Mouse (Mus musculus) left cerebral cortex, adult 8-10 months (tissue): ENCODE data around the gene Meltf. TPM values are rescaled to one million over a fixed set of nuclear protein-coding genes. Genes with fewer than 3 reads are reported as not detected.
"Not testable (repeated sequence)": the region's sequence is repeated elsewhere in the genome, so short reads cannot be mapped to it uniquely, and the experiment has no call there.

Experiments
- DNase-seq, 2 experiments: peaks; one replicate each; pipeline ENCODE4 v3.0.0; 2022; ENCODE audit warnings: low spot score in 2 of 2
- total RNA-seq, 4 experiments: library from RNA; stranded (reverse); gene quantifications; 2 replicates each; pipeline ENCODE4 v1.2.4; 2022

The Meltf gene
- total RNA-seq, 4 experiments from 2014 or later, result 0.59 to 0.72 (median 0.64) TPM

DNA sequence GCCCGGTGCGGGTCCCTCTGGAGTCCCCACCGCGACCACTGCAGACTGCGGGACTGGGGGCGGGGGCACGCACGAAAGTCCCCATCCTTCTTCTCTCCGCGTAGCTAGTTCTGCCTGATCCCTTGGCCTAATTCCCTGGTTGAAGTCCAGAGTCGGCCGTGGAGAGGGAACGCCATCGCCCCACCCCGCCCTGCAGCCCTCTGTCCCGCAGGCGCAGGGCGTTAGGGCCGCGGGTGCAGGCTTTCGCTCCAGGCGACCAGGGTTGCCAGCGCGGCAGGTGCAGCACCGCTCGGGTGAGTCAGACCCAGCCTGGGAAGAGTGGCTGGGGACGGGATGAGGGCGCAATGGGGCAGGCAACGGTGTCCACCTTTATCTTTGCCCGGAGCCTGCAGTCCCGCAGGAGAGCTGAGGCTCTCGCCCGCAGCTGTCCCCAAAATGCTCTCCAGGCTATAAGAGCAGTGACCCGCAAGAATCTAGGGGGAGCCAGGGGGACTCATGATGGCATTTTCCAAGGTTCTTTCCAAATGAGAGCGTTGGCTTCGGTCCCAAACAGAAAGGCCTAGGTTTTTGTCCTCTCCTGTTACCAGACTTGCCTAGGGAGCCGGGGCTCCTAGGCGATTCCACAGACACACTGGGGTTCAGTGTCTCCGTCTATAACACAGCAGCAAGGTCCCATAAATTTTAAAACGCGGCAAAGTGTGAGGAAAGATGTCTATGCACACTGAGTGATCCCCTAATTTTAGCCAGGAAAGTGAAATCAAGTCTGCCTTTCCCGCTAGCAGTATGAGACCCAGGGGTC is 55.3 kb downstream of the Meltf start, which contains the start of gene Pigz:
Pigz (plus strand) TSS at position 101 of the 799 bp plus-strand sequence.
- peak; percentile 53 to 63 for DNase-seq

DNA sequence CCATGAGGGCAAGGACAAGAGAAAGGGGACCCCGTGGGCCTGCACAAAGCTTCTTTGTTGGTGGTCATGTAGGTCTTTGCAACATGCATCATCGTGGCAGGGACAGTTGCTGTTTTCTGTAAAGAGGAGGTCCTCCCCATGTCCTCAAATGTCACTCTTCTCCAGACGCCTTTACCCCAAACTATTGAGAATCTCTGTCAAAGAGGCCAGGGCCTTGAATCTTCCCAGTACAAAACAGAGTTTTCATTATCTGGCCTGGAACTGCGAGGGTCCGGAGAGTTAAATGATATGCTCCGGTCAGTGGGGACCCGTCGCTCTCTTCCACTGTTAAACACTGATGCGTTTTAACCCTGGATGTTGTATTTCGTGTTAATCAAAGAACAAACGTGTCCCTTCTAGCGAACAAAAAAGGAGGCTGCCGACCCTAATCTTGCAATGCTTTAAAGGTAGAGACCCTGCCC is 56.0 kb downstream of the Meltf start:
- no peak for DNase-seq

DNA sequence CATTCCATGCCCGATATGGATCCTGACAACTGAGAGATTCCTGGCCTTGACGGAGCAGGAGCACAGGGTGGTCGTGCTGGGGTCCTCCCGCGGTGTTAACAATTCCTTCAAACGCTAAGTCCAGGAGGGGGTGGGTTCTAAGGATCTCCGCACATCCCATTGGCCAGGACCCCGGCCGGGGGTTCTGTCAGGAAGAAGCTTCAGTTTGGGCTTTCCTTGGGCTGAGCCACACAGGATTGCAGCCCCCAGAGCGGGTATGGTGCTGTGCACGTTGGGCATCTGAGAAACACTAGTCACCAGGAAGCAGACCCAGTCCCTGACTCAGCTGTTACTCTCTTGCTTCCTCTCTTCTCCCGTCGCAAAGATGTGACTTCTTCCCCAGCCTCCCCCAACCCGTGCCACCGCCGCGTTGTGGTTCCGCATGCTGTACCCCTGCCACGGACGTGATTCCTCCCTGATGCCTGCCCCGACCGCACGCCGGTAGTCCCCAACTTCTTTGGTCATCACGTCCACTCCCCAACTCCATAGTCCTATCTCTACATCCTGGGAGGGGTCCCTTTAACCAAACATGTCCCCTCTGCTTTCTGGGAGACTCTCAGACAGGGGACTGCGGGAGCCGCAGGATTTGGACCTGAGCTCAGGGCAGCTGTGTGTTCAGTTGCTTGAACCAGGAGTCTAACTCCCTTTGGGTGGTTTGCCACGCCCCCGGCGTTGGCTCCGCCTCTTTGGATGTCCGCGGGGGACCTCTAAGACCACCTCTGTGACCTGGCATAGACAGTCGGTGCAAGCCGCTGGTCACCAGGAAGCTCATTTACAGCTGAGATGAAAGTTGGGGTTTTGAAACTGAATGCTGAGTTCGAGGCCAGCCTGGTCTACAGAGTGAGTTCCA is 56.7 kb downstream of the Meltf start:
- peak in 1 of 2 experiments; percentile 44 for DNase-seq

DNA sequence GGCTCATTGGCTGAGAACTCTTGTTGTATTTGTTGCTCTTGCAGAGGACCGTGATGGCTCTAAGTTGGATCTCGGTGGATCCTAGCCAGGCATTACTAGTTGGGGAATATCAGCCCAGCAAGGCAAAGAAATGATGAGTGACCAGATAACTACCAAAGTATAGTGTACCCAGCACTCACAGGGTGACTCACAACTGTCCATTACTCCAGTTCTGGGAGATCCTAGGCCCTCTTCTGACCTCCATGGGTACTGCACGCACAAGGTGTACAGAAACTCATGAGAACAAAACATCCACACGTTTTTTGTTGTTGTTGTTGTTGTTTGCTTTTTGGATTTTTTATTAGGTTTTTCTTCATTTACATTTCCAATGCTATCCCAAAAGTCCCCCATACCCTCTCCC is 58.0 kb downstream of the Meltf start:
- no peak for DNase-seq

DNA sequence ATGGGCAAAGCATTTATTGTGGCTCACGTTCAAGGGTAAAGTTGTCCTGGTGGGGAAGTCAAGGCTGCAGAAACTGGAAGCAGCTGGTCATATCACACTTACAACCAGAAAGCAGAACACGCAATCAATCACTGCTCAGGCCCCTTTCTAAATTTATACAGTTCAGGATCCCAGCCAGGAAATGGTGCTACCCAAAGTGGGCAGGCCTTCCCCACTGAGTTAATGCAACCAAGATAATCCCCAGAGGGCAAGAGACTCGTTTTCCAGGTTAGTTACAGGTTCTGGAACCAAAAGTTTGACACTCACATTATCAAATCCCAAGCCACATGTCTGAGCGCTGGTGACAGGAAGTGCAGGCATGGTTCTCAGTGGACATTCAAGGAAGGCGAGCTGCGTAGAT is 60.2 kb downstream of the Meltf start:
- no peak for DNase-seq

DNA sequence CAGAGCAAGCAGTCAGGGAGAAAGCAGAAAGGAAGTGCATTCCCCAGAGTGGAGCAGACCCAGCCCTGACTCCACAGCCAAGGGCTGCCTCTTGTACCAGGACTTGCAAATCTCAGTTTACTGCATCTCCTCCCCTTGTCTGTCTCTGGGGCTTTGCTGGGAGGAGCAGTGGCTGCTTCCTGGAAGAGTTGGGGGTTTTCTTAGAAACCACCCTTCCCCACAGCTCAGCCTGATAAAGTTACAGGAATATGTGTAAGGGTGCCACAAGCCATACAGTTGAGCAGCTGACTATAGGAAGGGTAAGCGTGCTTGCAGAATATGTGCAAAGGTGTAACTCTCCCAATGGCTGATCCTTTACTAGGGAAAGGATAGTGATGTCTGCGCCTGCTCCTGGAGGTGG is 62.0 kb downstream of the Meltf start:
- DNase-seq, result no peak

DNA sequence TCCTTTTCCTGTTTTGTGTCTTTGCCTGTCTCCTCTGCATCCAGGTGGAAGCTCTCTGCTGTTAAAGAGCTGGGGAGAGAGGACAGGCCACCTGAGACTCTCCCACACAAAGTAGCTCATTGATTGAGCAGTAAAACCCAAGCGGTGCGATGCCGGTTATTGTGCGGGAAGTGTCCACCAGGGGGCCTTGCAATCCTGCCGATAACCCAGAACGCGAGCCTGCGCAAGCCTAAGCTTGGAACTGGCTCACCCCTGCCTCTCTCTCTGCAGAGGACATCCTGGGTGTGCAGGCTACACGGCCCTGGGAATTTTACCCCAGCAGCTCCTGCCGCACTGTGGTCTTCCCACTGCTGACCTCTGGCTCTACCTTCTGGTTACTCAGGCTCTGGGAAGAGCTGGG is 65.4 kb downstream of the Meltf start:
- peak; percentile 67 to 68 for DNase-seq

DNA sequence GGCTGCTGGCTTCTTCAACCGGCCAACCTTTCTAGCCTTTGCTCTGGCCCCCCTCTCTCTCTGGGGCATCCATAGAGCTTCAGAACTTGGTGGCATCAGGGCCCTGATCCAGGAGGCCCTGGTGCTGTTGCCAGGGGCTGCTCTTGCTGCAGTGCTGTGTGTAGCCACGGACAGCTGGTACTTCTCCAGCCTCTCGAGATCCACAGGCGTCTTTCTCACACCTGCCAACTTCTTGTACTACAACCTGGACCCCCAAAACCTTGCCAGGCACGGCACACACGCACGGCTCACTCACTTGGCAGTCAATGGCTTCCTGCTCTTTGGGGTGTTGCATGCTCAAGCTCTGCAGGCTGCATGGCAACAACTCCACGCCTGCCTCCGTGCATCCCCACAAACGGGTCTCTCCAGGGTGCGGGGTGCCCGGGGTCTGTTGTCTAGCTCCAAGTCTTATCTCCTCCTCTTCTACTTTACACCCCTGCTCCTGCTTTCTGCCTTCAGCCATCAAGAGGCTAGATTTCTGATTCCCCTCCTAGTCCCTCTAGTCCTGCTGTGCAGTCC is 66.2 kb downstream of the Meltf start:
- DNase-seq, result no peak

DNA sequence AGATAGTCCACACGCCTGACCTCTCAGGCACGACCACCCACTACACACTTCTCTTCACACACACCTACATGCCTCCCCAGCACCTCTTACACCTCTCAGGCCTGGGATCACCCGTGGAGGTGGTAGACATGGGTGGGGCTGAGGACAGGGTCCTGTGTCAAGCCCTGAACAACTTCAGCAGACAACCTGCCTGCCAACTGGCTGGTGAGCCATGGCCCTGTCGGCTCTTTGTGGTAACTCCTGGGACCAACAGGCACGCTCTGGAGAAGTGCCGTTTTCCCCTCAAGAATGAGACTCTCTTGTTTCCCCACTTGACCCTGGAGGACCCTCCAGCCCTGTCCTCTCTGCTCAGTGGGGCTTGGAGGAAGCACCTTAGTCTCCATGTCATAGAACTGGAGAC is 66.8 kb downstream of the Meltf start:
- no peak for DNase-seq

DNA sequence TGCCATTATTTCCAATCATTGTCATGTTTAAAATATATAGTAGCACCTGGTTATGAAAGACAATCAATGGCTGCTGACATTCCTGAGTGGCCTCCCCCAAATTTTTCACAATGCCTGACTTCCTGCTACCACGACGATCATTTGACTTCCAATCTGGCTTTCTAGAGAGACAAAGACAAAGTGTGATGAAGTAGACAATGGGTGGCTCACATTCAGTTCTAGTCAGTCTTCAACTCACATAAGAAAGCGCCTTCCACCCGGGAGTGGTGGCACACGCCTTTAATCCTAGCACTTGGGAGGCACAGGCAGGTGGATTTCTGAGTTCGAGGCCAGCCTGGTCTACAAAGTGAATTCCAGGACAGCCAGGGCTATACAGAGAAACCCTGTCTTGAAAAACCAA is 67.4 kb downstream of the Meltf start:
- DNase-seq, result not testable (repeated sequence)

DNA sequence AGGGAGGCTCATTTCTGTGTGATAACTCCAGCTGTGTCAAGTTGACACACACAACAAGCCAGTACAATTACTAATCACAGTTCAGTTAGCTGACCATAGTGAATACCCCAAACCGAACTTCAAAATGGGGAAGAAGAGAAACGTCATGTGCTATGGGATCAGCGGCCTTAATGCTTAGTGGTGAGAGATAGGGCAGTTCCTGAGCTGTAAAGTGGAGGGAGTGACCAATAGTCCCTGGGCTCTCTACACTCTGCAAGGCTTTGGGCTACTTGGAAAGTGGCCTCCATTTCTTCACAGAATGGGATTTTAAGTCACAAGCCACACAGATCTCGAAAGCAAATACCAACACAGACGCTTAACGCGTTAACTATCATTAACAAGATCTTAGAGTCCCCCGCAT is 68.7 kb downstream of the Meltf start:
- DNase-seq, result no peak

DNA sequence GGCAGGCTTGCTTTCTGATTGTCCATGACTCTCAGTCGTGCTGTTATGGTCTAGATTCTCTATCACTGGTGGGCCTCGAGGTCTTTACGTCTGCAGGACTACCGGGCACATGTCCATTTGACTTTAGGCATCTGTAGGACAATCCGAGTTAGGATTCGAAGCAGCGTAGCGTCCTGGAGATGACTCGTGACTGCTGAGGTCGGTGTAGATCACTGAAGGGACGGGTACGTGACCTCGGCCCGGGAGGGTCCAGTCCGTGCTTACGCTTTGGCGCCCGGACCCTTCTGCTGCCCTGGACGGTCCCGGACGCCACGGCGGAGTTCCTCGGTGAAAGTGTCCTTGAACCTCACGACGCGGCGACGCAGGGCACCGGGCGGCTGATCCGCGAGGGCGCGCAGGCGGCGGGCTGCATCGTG is 69.3 kb downstream of the Meltf start:
- DNase-seq, result peak in 1 of 2 experiments; percentile 45

DNA sequence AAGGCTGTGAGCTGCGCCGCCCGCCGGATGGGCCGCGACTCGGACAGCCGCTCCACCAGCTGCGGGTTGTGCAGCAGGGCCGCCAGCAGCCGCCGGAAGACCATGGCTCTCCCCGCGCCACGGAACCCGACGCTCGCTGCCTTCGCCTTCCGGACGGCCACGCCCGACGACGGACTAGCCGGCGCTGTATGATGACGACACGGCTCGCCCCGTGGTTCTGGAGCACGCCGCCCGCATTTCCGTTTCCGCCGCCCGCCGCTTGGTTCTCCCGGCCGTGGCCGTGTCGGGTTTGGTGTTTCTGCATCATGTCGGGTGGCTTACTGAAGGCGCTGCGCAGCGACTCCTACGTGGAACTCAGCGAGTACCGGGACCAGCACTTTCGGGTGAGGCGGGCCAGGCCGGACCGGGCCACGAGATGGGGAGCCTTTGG is 69.8 kb downstream of the Meltf start, which contains the start of the genes 0610012G03Rik and Ncbp2:
0610012G03Rik (minus strand) TSS at position 150 of the 430 bp plus-strand sequence.
Ncbp2 (plus strand) TSS at position 169 of the 430 bp plus-strand sequence.
- peak; percentile 92 to 93 for DNase-seq

Other genes with a start within 250 kb of the Meltf start
- 100 to 1,000 TPM; 171 to 183 (median 176) TPM for gene Dlg1, start 215.4 kb upstream of the Meltf start, total RNA-seq
- 10 to 100 TPM; 26.2 to 30.5 (median 28.8) TPM for gene Pigz, start 55.0 kb downstream of the Meltf start, total RNA-seq
- 10 to 100 TPM; 34.8 to 38.9 (median 36.8) TPM for gene 0610012G03Rik, start 69.7 kb downstream of the Meltf start, total RNA-seq
- 10 to 100 TPM; 44.4 to 48.0 (median 46.2) TPM for gene Ncbp2, start 69.7 kb downstream of the Meltf start, total RNA-seq
- gene Senp5, start 124.5 kb downstream of the Meltf start, total RNA-seq, result 10 to 100 TPM; 43.3 to 47.8 (median 44.2) TPM
- gene Pak2, start 200.5 kb downstream of the Meltf start, total RNA-seq, result 10 to 100 TPM; 27.4 to 28.2 (median 27.8) TPM
- 10 to 100 TPM; 24.1 to 27.8 (median 24.8) TPM for gene Pigx, start 220.9 kb downstream of the Meltf start, total RNA-seq
- 10 to 100 TPM; 59.5 to 66.8 (median 64.2) TPM for gene Cep19, start 221.0 kb downstream of the Meltf start, total RNA-seq